Mouse (Mus musculus) hindbrain, embryonic 10.5 days (tissue): ENCODE measurements at regions not wholly inside any gene's neighbourhood (a gene's known extent, or its start where the extent isn't known, plus 50 kb on each side); places are given as distances from the start of the nearest gene placed in this dataset.
A peak's percentile ranks its signal among the peaks of the same experiment; 100 is the strongest.

ENCODE experiments used
- DNase-seq: peaks from one replicate; pipeline ENCODE4 v3.0.0-alpha.2; 2017; ENCODE audit warnings: low spot score
- H3K27ac ChIP-seq: fragments of 300-500 bp; sonication (generic); 2 replicates; pipeline ENCODE4 v1.5.1; 2016; ENCODE audit warnings: mild to moderate bottlenecking, moderate library complexity
- H3K27me3 ChIP-seq: fragments of 300-500 bp; sonication (generic); 2 replicates; pipeline ENCODE4 v1.6.1; 2016; ENCODE audit warnings: mild to moderate bottlenecking; ENCODE audit not compliant: poor library complexity, insufficient read depth, severe bottlenecking
- H3K36me3 ChIP-seq: fragments of 300-500 bp; sonication (generic); 2 replicates; pipeline ENCODE4 v1.6.1; 2016; ENCODE audit warnings: mild to moderate bottlenecking, moderate library complexity
- H3K4me1 ChIP-seq: fragments of 300-500 bp; sonication (generic); replicated peaks from 2 replicates; pipeline ENCODE4 v1.6.1; 2016; ENCODE audit warnings: mild to moderate bottlenecking
- H3K4me3 ChIP-seq: fragments of 300-500 bp; sonication (generic); 2 replicates; pipeline ENCODE4 v1.5.1; 2016; ENCODE audit warnings: mild to moderate bottlenecking, moderate library complexity
- H3K9me3 ChIP-seq: fragments of 300-500 bp; sonication (generic); 2 replicates; pipeline ENCODE4 v1.6.1; 2016; ENCODE audit warnings: mild to moderate bottlenecking, moderate library complexity
- WGBS: fragments of 180-500 bp; shearing (Covaris S2); methylation state at CpG from one replicate; pipeline ENCODE4 v1.1.7; 2016; 5-methylcytosine and 5-hydroxymethylcytosine counted together

DNA sequence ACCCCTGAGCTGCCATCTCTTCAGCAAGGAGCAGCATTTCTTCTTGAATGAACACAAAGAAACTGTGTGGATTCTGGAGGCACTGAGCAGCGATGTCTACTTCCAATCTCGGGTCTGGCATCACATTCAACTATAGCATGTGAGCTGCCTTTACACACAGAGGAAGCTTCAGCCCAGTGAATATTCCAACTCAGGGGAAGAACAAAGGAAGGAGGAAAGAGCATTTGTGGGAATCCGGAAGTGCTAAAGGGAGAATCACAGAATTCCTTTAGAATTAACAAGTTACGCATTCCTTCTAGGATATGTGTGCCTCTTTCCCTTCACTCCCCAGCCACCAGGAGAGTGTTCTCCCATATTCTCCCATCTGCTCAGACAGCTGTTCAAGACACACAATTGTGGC, 111.7 kb upstream of the B3gat2 start:
- Histone ChIP-seq H3K4me1 (no peaks in the 10 kb centered on the region), H3K27ac (no peak overlapping the region), H3K9me3 (no peaks in the 10 kb centered on the region), H3K36me3 (no peaks in the 10 kb centered on the region), H3K4me3 (no peak overlapping the region), H3K27me3 (no peaks in the 10 kb centered on the region)
- no peak for DNase-seq
- 78% methylated on average over 4 of the region's 4 CpGs for WGBS

GRCm38 (mm10) chr1:23653628-23654027, 107.9 kb upstream of the B3gat2 start:
- 90% methylated on average over 4 of the region's 4 CpGs for WGBS

GRCm38 (mm10) chr1:23655768-23656167, 105.8 kb upstream of the B3gat2 start:
- WGBS: 96% methylated on average over 1 of the region's 1 CpGs
- Histone ChIP-seq H3K27ac (no peak overlapping the region), H3K9me3 (no peaks in the 10 kb centered on the region), H3K4me3 (no peak overlapping the region), H3K4me1 (no peaks in the 10 kb centered on the region), H3K27me3 (no peaks in the 10 kb centered on the region), H3K36me3 (no peaks in the 10 kb centered on the region)
- no peak for DNase-seq

More at GRCm38 (mm10) chr1:23653628-23654027, 107.9 kb upstream of the B3gat2 start:
- no peak for DNase-seq
- Histone ChIP-seq H3K9me3 (no peaks in the 10 kb centered on the region), H3K27ac (no peak overlapping the region), H3K4me1 (no peaks in the 10 kb centered on the region), H3K36me3 (no peaks in the 10 kb centered on the region), H3K27me3 (no peaks in the 10 kb centered on the region), H3K4me3 (no peak overlapping the region)

- H3K27ac ChIP-seq: no peak overlapping the region
- no peaks in the 10 kb centered on the region for H3K4me1 ChIP-seq
- peak; percentile 6 for DNase-seq
- H3K9me3 ChIP-seq: no peaks in the 10 kb centered on the region
- no peak overlapping the region for H3K4me3 ChIP-seq
- H3K27me3 ChIP-seq: no peaks in the 10 kb centered on the region
- 47% methylated on average over 12 of the region's 12 CpGs for WGBS
- H3K36me3 ChIP-seq: no peaks in the 10 kb centered on the region
These were observed 105.3 kb upstream of the B3gat2 start for GRCm38 (mm10) chr1:23656302-23656701.

- Histone ChIP-seq H3K27ac (no peak overlapping the region), H3K9me3 (no peaks in the 10 kb centered on the region), H3K27me3 (no peaks in the 10 kb centered on the region), H3K4me1 (no peaks in the 10 kb centered on the region), H3K36me3 (no peaks in the 10 kb centered on the region), H3K4me3 (no peak overlapping the region)
- WGBS: 75% methylated on average over 8 of the region's 8 CpGs
- DNase-seq: no peak
These were observed 104.8 kb upstream of the B3gat2 start for GRCm38 (mm10) chr1:23656718-23657117.

GRCm38 (mm10) chr1:23670514-23670913, 91.0 kb upstream of the B3gat2 start:
- Histone ChIP-seq H3K4me3 (no peak overlapping the region), H3K27ac (no peak overlapping the region), H3K36me3 (no peaks in the 10 kb centered on the region), H3K4me1 (no peaks in the 10 kb centered on the region), H3K9me3 (no peaks in the 10 kb centered on the region), H3K27me3 (no peaks in the 10 kb centered on the region)
- WGBS: 82% methylated on average over 4 of the region's 4 CpGs
- DNase-seq: no peak

DNA sequence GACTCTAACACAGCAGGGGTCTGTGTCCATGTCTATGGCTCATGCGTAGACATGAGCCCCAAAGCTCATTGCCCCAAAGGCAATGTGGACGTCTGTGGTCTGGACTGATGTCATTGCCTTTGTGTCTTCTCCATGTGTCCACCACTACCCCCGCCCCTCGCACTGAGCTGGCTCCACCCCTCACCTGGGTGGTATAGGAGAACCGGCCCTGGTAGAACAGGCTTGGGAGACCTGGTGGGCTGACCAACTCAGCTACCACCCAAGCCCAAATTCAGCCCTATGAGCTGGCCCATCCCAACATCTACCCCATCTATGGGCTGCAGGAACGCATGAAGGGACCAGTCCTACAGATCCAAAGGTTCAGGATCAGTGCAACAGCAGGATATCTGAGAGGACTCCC, 87.2 kb upstream of the B3gat2 start:
- no peak overlapping the region for H3K27ac ChIP-seq
- H3K9me3 ChIP-seq: no peaks in the 10 kb centered on the region
- H3K27me3 ChIP-seq: no peaks in the 10 kb centered on the region
- no peak overlapping the region for H3K4me3 ChIP-seq
- 84% methylated on average over 6 of the region's 6 CpGs for WGBS
- H3K36me3 ChIP-seq: no peaks in the 10 kb centered on the region
- DNase-seq: no peak
- H3K4me1 ChIP-seq: no peaks in the 10 kb centered on the region

DNA sequence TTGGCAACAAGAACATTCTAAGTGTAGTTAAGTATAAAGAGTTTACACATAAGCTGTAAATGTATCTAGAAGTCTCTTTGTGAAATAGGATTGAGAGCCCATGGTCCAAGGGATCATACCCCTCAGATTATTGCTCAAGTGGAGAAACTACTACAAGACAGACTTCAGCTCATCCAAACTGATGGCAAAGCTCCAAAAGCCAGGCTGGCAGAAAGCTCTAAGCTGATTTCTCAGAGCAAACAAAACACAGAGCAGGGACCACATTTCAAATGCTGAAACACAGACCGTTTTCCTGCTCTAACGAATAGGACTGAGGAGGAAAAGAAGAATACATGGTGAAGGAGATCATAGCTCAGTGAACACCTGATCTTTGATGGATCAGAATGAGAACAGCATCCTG, 85.3 kb upstream of the B3gat2 start:
- no peak overlapping the region for H3K4me3 ChIP-seq
- H3K27ac ChIP-seq: no peak overlapping the region
- H3K9me3 ChIP-seq: no peaks in the 10 kb centered on the region
- H3K36me3 ChIP-seq: no peaks in the 10 kb centered on the region
- no peaks in the 10 kb centered on the region for H3K4me1 ChIP-seq
- WGBS: 87% methylated on average over 2 of the region's 2 CpGs
- no peak for DNase-seq
- no peaks in the 10 kb centered on the region for H3K27me3 ChIP-seq

DNA sequence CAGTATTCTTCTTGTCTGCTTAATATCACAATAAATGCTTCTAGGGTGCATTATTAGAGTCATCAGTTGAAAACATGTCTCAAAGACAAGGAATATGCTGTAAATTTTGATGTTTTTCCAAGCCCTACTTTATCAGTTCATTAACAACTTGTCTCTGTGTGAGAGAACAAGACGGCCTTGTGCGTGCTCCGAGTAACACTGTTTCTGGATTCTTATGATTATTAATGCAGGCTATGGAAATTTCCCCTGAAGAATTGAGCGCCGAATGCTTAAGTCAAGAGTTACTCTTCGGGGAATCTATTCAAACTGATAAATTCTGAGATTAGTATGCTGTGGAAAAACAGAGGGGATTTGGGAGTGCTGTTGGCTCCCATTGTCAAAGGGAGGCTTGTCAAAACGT, 72.2 kb upstream of the B3gat2 start:
- no peaks in the 10 kb centered on the region for H3K27me3 ChIP-seq
- no peak for DNase-seq
- no peaks in the 10 kb centered on the region for H3K4me1 ChIP-seq
- 83% methylated on average over 7 of the region's 7 CpGs for WGBS
- H3K4me3 ChIP-seq: no peak overlapping the region
- H3K9me3 ChIP-seq: no peaks in the 10 kb centered on the region
- no peak overlapping the region for H3K27ac ChIP-seq
- H3K36me3 ChIP-seq: no peaks in the 10 kb centered on the region

DNA sequence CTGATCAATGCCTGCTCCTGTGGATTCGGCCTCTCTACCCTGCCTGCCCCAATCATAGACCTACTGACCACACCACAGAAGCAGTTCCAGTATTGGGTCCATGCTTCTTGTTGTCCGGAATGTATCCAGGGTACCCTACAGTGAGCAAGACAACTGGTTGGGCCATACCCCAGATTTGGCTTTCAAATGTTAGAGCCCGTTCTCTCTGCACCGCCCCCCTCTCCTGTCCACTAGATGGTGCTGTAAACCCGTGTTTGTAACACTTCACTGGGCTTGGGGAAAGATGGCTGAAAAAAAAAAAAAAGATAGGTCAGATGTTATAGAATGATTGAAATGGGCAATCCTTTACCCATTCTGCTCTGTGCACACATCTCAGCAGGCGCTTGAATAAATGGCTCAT, 56.1 kb upstream of the B3gat2 start:
- Histone ChIP-seq H3K27ac (no peak overlapping the region), H3K36me3 (no peaks in the 10 kb centered on the region), H3K4me3 (no peak overlapping the region), H3K9me3 (no peaks in the 10 kb centered on the region), H3K4me1 (no peaks in the 10 kb centered on the region), H3K27me3 (no peaks in the 10 kb centered on the region)
- DNase-seq: peak; percentile 56
- WGBS: 27% methylated on average over 6 of the region's 6 CpGs

- Histone ChIP-seq H3K4me1 (no peaks in the 10 kb centered on the region), H3K9me3 (no peaks in the 10 kb centered on the region), H3K36me3 (no peaks in the 10 kb centered on the region), H3K27me3 (no peaks in the 10 kb centered on the region), H3K4me3 (no peak overlapping the region), H3K27ac (no peak overlapping the region)
- DNase-seq: peak; percentile 12
- 54% methylated on average over 4 of the region's 4 CpGs for WGBS
These were observed 55.1 kb upstream of the B3gat2 start for GRCm38 (mm10) chr1:23706450-23706849.
